Mouse (Mus musculus): Measurements from ENCODE around the gene Olfr657. TPM values are rescaled to one million over a fixed set of nuclear protein-coding genes. Genes with fewer than 3 reads are reported as not detected.

Olfr657 gene
- polyA plus RNA-seq (2015; fragmentation: Nextera tagmentation; extraction: Ambion mirVana): not detected in 2 replicates

GRCm38 (mm10) chr7:104624494-104624893 is at the start of gene Olfr657:
Olfr657 (plus strand) TSS chr7:104624794.

GRCm38 (mm10) chr7:104577014-104577413 is 47.6 kb upstream of the Olfr657 start, which contains the start of gene Olfr653:
Olfr653 (plus strand) TSS chr7:104577314.

GRCm38 (mm10) chr7:104586725-104587124 is 37.9 kb upstream of the Olfr657 start, which contains the start of gene Olfr654:
Olfr654 (plus strand) TSS chr7:104587025.

GRCm38 (mm10) chr7:104601679-104602078 is 22.9 kb upstream of the Olfr657 start, which contains the start of gene Olfr655:
Olfr655 (minus strand) TSS chr7:104601779.

GRCm38 (mm10) chr7:104613655-104614054 is 10.9 kb upstream of the Olfr657 start, which contains the start of gene Olfr656:
Olfr656 (plus strand) TSS chr7:104613955.

GRCm38 (mm10) chr7:104646841-104647482 is 22.4 kb downstream of the Olfr657 start, which contains the start of gene Olfr658:
Olfr658 (minus strand) TSS chr7:104647305.

GRCm38 (mm10) chr7:104666453-104666852 is 41.9 kb downstream of the Olfr657 start, which contains the start of gene Olfr659:
Olfr659 (plus strand) TSS chr7:104666753.

GRCm38 (mm10) chr7:104686201-104686600 is 61.6 kb downstream of the Olfr657 start, which contains the start of gene Olfr661:
Olfr661 (plus strand) TSS chr7:104686501.

Other genes with a start within 250 kb of the Olfr657 start
- 0.12 and 0.60 TPM in 2 replicates for gene Trim30c, start 224.0 kb upstream of the Olfr657 start, polyA plus RNA-seq (2015; fragmentation: Nextera tagmentation; extraction: Ambion mirVana)
- 4.2 and 7.9 TPM in 2 replicates for gene Trim30a, start 159.6 kb upstream of the Olfr657 start, polyA plus RNA-seq (2015; fragmentation: Nextera tagmentation; extraction: Ambion mirVana)
- 4.2 and 7.8 TPM in 2 replicates for gene Trim30d, start 116.9 kb upstream of the Olfr657 start, polyA plus RNA-seq (2015; fragmentation: Nextera tagmentation; extraction: Ambion mirVana)
- not detected in 2 replicates for gene Olfr651, start 74.7 kb upstream of the Olfr657 start, polyA plus RNA-seq (2015; fragmentation: Nextera tagmentation; extraction: Ambion mirVana)
- not detected in 2 replicates for gene Olfr652, start 63.9 kb upstream of the Olfr657 start, polyA plus RNA-seq (2015; fragmentation: Nextera tagmentation; extraction: Ambion mirVana)
- not detected in 2 replicates for gene Olfr653, start 47.5 kb upstream of the Olfr657 start, polyA plus RNA-seq (2015; fragmentation: Nextera tagmentation; extraction: Ambion mirVana)
- not detected in 2 replicates for gene Olfr654, start 37.8 kb upstream of the Olfr657 start, polyA plus RNA-seq (2015; fragmentation: Nextera tagmentation; extraction: Ambion mirVana)
- gene Olfr655, start 23.0 kb upstream of the Olfr657 start, polyA plus RNA-seq (2015; fragmentation: Nextera tagmentation; extraction: Ambion mirVana): not detected in 2 replicates
- not detected in 2 replicates for gene Olfr656, start 10.8 kb upstream of the Olfr657 start, polyA plus RNA-seq (2015; fragmentation: Nextera tagmentation; extraction: Ambion mirVana)
- not detected in 2 replicates for gene Olfr658, start 22.5 kb downstream of the Olfr657 start, polyA plus RNA-seq (2015; fragmentation: Nextera tagmentation; extraction: Ambion mirVana)
- not detected in 2 replicates for gene Olfr659, start 42.0 kb downstream of the Olfr657 start, polyA plus RNA-seq (2015; fragmentation: Nextera tagmentation; extraction: Ambion mirVana)
- not detected in 2 replicates for gene Olfr661, start 61.7 kb downstream of the Olfr657 start, polyA plus RNA-seq (2015; fragmentation: Nextera tagmentation; extraction: Ambion mirVana)
- gene Usp17le, start 152.7 kb downstream of the Olfr657 start, polyA plus RNA-seq (2015; fragmentation: Nextera tagmentation; extraction: Ambion mirVana): not detected in 2 replicates
- gene Usp17lb, start 217.8 kb downstream of the Olfr657 start, polyA plus RNA-seq (2015; fragmentation: Nextera tagmentation; extraction: Ambion mirVana): not detected in 2 replicates
- not detected in 2 replicates for gene Usp17la, start 232.2 kb downstream of the Olfr657 start, polyA plus RNA-seq (2015; fragmentation: Nextera tagmentation; extraction: Ambion mirVana)

All from adrenal gland, postnatal 0 days (tissue).